Mouse (Mus musculus): Measurements from ENCODE around the gene Gemin8. TPM values are rescaled to one million over a fixed set of nuclear protein-coding genes. Genes with fewer than 3 reads are reported as not detected.

Gene Gemin8
- polyA plus RNA-seq, 1 experiment from 2014 or later = 13.8 TPM

DNA sequence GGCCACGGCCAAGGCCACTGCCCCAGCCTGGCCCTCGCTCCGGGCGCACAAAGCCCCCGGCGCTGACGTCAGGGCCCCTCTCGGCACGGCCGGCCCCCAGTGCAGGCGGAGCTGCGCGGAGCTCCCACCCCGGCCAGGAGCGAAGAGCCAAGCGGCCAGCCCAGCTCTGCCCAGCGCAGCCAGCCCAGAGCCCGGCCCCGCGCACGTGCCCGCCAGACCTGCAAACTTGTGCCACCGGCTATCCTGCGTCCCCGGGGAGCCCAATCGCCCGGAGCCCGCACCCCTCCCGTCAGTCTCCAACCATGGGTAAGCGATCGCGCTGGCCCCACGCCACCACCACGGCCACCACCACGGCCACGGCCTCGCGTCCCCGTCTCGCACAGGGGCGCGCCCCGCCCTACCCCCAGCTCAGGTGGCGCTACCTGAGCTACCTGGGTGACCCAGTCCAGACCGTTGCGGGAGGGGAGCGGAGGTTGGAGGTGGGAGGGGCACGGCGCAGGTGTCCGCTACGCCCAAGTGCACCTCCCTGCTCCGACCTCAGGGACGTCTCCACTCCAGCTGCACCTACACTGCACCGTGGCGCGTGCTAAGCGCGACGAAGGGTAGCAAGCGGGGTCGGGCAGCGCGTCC, 68.7 kb downstream of the Gemin8 start, which contains the start of gene Gpm6b:
Gene Gpm6b, plus strand, starts transcription at position 81 of the 630 bp plus-strand sequence.
- Histone ChIP-seq H3K4me3 (peak within 1 kb of the TSS; percentile 52), H3K9me3 (no peaks in the 10 kb centered on the region), H3K4me1 (0 out of 2 replicates have a peak, but pooled peaks cover 8% of the 10 kb centered on the region), H3K27ac (no peak within 1 kb of the TSS), H3K36me3 (no peaks in the 10 kb centered on the region), H3K9ac (peak within 1 kb of the TSS; percentile 66), H3K4me2 (replicated peaks) (peak within 1 kb of the TSS; percentile 84), H3K27me3 (peaks cover 48% of the 10 kb centered on the region)
- WGBS = 20% methylated on average over 53 of the region's 63 CpGs
- ATAC-seq (ENCODE audit: low FRiP score, low read depth) = peak; percentile 90

DNA sequence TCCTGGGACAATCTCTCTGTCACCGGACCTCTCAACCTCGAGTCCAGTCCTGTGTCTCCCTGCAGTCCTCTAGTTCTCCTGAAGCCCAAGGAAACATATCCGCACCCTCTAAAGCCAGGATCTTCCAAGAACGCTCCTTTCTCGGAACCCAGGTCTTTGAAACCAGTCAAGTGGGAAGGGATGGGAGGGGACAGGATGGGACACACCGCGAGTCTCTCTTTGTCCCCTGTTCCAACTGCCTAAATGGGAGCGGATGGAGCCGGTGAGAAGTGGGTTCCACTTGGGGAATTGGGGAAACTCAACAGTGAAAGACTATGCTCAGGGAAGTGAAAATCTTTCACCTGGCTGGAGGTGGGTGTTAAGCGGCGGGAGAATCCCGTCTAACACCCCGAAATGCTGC, 69.3 kb downstream of the Gemin8 start:
- Histone ChIP-seq H3K9ac (peak overlapping the region; percentile 66), H3K4me3 (peak overlapping the region; percentile 52), H3K9me3 (no peaks in the 10 kb centered on the region), H3K27me3 (peaks cover 46% of the 10 kb centered on the region), H3K4me2 (replicated peaks) (peak overlapping the region; percentile 84), H3K4me1 (0 out of 2 replicates have a peak, but pooled peaks cover 8% of the 10 kb centered on the region), H3K27ac (no peak overlapping the region), H3K36me3 (no peaks in the 10 kb centered on the region)
- no peak; the same call in 1 of the 2 replicates for ATAC-seq (ENCODE audit: low FRiP score, low read depth)
- 23% methylated on average over 13 of the region's 13 CpGs for WGBS

Other genes with a start within 250 kb of the Gemin8 start
- gene Gpm6b, start 68.5 kb downstream of the Gemin8 start, polyA plus RNA-seq (2015; fragmentation: Nextera tagmentation; extraction: Ambion mirVana) = 23.4 and 25.7 TPM in 2 replicates